Comparison of ENCODE assay signal across 25 mouse cellular contexts in genomic region chr11:87436326-87437232, GRCm38 (mm10). TPM values are rescaled to one million over a fixed set of nuclear protein-coding genes. Genes with fewer than 3 reads are reported as not detected.
DNase-seq lines count a peak whose midpoint lies in the region; ATAC-seq and TF ChIP-seq lines count a peak whose summit lies in the region.
"Had no signal": no experiment of that assay in that cellular context is flagged by ENCODE, and none has a peak within 500 bp of the region (broad histone marks: within the 10 kb centered on the region; RNA-seq: fewer than 3 reads in every experiment).

No protein-coding gene starts in this region.

- no peaks in the 10 kb centered on the region for H3K27me3 ChIP-seq in forebrain, postnatal 0 days (ENCODE audit: insufficient read depth, low read length)
- H3K27me3 ChIP-seq in forebrain, embryonic 13.5 days: 0 out of 2 replicates have a peak, but pooled peaks cover 3% of the 10 kb centered on the region
- H3K27me3 ChIP-seq in kidney, postnatal 0 days (ENCODE audit: insufficient read depth, low read length): no peaks in the 10 kb centered on the region
- no peaks in the 10 kb centered on the region for H3K27me3 ChIP-seq in lung, postnatal 0 days (replicated peaks; ENCODE audit: insufficient read depth, low read length)
- H3K27me3 ChIP-seq in intestine, postnatal 0 days (replicated peaks; ENCODE audit: control insufficient read depth, insufficient read depth, low read length): no peaks in the 10 kb centered on the region
- H3K27me3 ChIP-seq: hindbrain, embryonic 12.5 days; lung, embryonic 15.5 days; neural tube, embryonic 15.5 days had no signal

- H3K27ac ChIP-seq in forebrain, postnatal 0 days (ENCODE audit: low read depth, low read length): no peak overlapping the region
- no peak overlapping the region for H3K27ac ChIP-seq in forebrain, embryonic 13.5 days
- no peak overlapping the region for H3K27ac ChIP-seq in kidney, postnatal 0 days
- no peak overlapping the region for H3K27ac ChIP-seq in lung, postnatal 0 days (ENCODE audit: low read length)
- no peak overlapping the region for H3K27ac ChIP-seq in intestine, postnatal 0 days (ENCODE audit: low read depth, low read length)
- H3K27ac ChIP-seq: hindbrain, embryonic 12.5 days; lung, embryonic 15.5 days; midbrain, embryonic 12.5 days; neural tube, embryonic 15.5 days had no signal

- no peak overlapping the region for H3K4me2 ChIP-seq in forebrain, postnatal 0 days (ENCODE audit: low read depth)
- H3K4me2 ChIP-seq in forebrain, embryonic 13.5 days: no peak overlapping the region
- no peak overlapping the region for H3K4me2 ChIP-seq in kidney, postnatal 0 days (ENCODE audit: low read length)
- H3K4me2 ChIP-seq in lung, postnatal 0 days (replicated peaks; ENCODE audit: low read depth, low read length): no peak overlapping the region
- peak overlapping the region; percentile 6; the same call in 1 of the 2 replicates for H3K4me2 ChIP-seq in intestine, postnatal 0 days (replicated peaks; ENCODE audit: low read depth)
- H3K4me2 ChIP-seq: hindbrain, embryonic 12.5 days; lung, embryonic 15.5 days; midbrain, embryonic 12.5 days; neural tube, embryonic 15.5 days had no signal

- no peaks in the 10 kb centered on the region for H3K9me3 ChIP-seq in forebrain, postnatal 0 days (ENCODE audit: low read length)
- H3K9me3 ChIP-seq in forebrain, embryonic 13.5 days (replicated peaks): no peaks in the 10 kb centered on the region
- no peaks in the 10 kb centered on the region for H3K9me3 ChIP-seq in kidney, postnatal 0 days (replicated peaks; ENCODE audit: low read length)
- no peaks in the 10 kb centered on the region for H3K9me3 ChIP-seq in lung, postnatal 0 days (ENCODE audit: low read length)
- no peaks in the 10 kb centered on the region for H3K9me3 ChIP-seq in intestine, postnatal 0 days (ENCODE audit: control insufficient read depth)
- H3K9me3 ChIP-seq: hindbrain, embryonic 12.5 days; lung, embryonic 15.5 days; midbrain, embryonic 12.5 days; neural tube, embryonic 15.5 days had no signal

- H3K4me1 ChIP-seq in forebrain, postnatal 0 days (ENCODE audit: insufficient read depth): no peaks in the 10 kb centered on the region
- 0 out of 2 replicates have a peak, but pooled peaks cover 2% of the 10 kb centered on the region for H3K4me1 ChIP-seq in forebrain, embryonic 13.5 days
- H3K4me1 ChIP-seq in kidney, postnatal 0 days (replicated peaks; ENCODE audit: insufficient read depth, low read length): no peaks in the 10 kb centered on the region
- no peaks in the 10 kb centered on the region for H3K4me1 ChIP-seq in lung, postnatal 0 days (ENCODE audit: insufficient read depth, low read depth, low read length)
- H3K4me1 ChIP-seq in intestine, postnatal 0 days (replicated peaks; ENCODE audit: control insufficient read depth, insufficient read depth, low read length): no peaks in the 10 kb centered on the region
- H3K4me1 ChIP-seq: lung, embryonic 15.5 days; midbrain, embryonic 12.5 days; neural tube, embryonic 15.5 days had no signal

- no peak for TF ChIP-seq EP300 in lung, postnatal 0 days (IDR thresholded peaks at IDR 0.05)

- WGBS in forebrain, postnatal 0 days: 67% methylated on average over 5 of the region's 5 CpGs
- WGBS in forebrain, embryonic 13.5 days: 74% methylated on average over 5 of the region's 5 CpGs
- WGBS in kidney, postnatal 0 days: 43% methylated on average over 5 of the region's 5 CpGs
- WGBS in lung, postnatal 0 days: 26% methylated on average over 5 of the region's 5 CpGs
- 31% methylated on average over 5 of the region's 5 CpGs for WGBS in intestine, postnatal 0 days

- no peak overlapping the region for H3K9ac ChIP-seq in forebrain, postnatal 0 days
- H3K9ac ChIP-seq in forebrain, embryonic 13.5 days: no peak overlapping the region
- H3K9ac ChIP-seq in kidney, postnatal 0 days (ENCODE audit: low read depth, low read length): no peak overlapping the region
- no peak overlapping the region for H3K9ac ChIP-seq in lung, postnatal 0 days (replicated peaks; ENCODE audit: low read depth)
- no peak overlapping the region for H3K9ac ChIP-seq in intestine, postnatal 0 days (ENCODE audit: low read depth, low read length)
- H3K9ac ChIP-seq: hindbrain, embryonic 12.5 days; lung, embryonic 15.5 days; midbrain, embryonic 12.5 days; neural tube, embryonic 15.5 days had no signal

- peak; percentile 39; the same call in 1 of the 2 replicates for TF ChIP-seq CTCF in forebrain, postnatal 0 days (IDR thresholded peaks at IDR 0.05; ENCODE audit: low read depth)
- TF ChIP-seq CTCF in kidney, postnatal 0 days (IDR thresholded peaks at IDR 0.05; ENCODE audit: low read depth): peak; percentile 24; the same call in 1 of the 2 replicates
- peak; percentile 16 for TF ChIP-seq CTCF in lung, postnatal 0 days (IDR thresholded peaks at IDR 0.05)
- peak; percentile 34 for TF ChIP-seq CTCF in intestine, postnatal 0 days (IDR thresholded peaks at IDR 0.05; ENCODE audit: low read depth)

- ATAC-seq in forebrain, postnatal 0 days: no peak
- ATAC-seq in forebrain, embryonic 13.5 days: no peak
- ATAC-seq in kidney, postnatal 0 days (replicated peaks; ENCODE audit: low FRiP score, low read depth): no peak
- ATAC-seq in lung, postnatal 0 days: no peak
- ATAC-seq in intestine, postnatal 0 days: peak; percentile 25; the same call in 1 of the 2 replicates
- ATAC-seq: forebrain, embryonic 14.5 days had no signal

- no peak overlapping the region for H3K4me3 ChIP-seq in forebrain, postnatal 0 days (ENCODE audit: low read depth, low read length)
- no peak overlapping the region for H3K4me3 ChIP-seq in forebrain, embryonic 13.5 days
- H3K4me3 ChIP-seq in kidney, postnatal 0 days (replicated peaks; ENCODE audit: low read depth, low read length): no peak overlapping the region
- H3K4me3 ChIP-seq in lung, postnatal 0 days (ENCODE audit: low read depth, low read length): no peak overlapping the region
- H3K4me3 ChIP-seq in intestine, postnatal 0 days (ENCODE audit: low read depth, low read length): no peak overlapping the region
- H3K4me3 ChIP-seq: hindbrain, embryonic 12.5 days; lung, embryonic 15.5 days; midbrain, embryonic 12.5 days; neural tube, embryonic 15.5 days had no signal

- no peak for DNase-seq in forebrain, postnatal 0 days
- DNase-seq in kidney, postnatal 0 days (ENCODE audit: low spot score): no peak
- DNase-seq in kidney, adult 11 months: no peak
- DNase-seq in lung, postnatal 0 days (ENCODE audit: low spot score): no peak
- no peak for DNase-seq in lung, adult 18-20 months
- DNase-seq in thymus, adult 18-20 months: no peak
- DNase-seq: cerebellum, adult 11 months; cerebellum, adult 9-10 months; cerebellum, postnatal 36 days; heart, postnatal 36 days; kidney, adult 8-10 months; kidney, postnatal 10 days; lung, postnatal 36 days; retina, postnatal 1 day; right cerebral cortex, postnatal 14 days; thymus, postnatal 25 days had no signal

- H3K36me3 ChIP-seq in forebrain, postnatal 0 days (ENCODE audit: insufficient read depth): no peaks in the 10 kb centered on the region
- no peaks in the 10 kb centered on the region for H3K36me3 ChIP-seq in forebrain, embryonic 13.5 days (ENCODE audit: poor library complexity, severe bottlenecking)
- H3K36me3 ChIP-seq in kidney, postnatal 0 days (ENCODE audit: insufficient read depth, low read length): no peaks in the 10 kb centered on the region
- no peaks in the 10 kb centered on the region for H3K36me3 ChIP-seq in lung, postnatal 0 days (ENCODE audit: insufficient read depth, low read length)
- H3K36me3 ChIP-seq in intestine, postnatal 0 days (ENCODE audit: control insufficient read depth, insufficient read depth): no peaks in the 10 kb centered on the region
- H3K36me3 ChIP-seq: hindbrain, embryonic 12.5 days; lung, embryonic 15.5 days; midbrain, embryonic 12.5 days; neural tube, embryonic 15.5 days had no signal

RNA-seq across cellular contexts. Expression of gene Tex14, which starts 31.7 kb away (rescaled TPM):
- total RNA-seq in forebrain, postnatal 0 days (2014; rRNA removed): 0.23 and 0.81 TPM in 2 replicates
- polyA plus RNA-seq in forebrain, postnatal 0 days (2015; fragmentation: Nextera tagmentation; extraction: Ambion mirVana): 0.03 and 0.23 TPM in 2 replicates
- 0.10 and 0.43 TPM in 2 replicates for polyA plus RNA-seq in forebrain, embryonic 13.5 days (2015; fragmentation: Nextera tagmentation; extraction: Ambion mirVana)
- 0.55 and 0.57 TPM in 2 replicates for polyA plus RNA-seq in kidney, postnatal 0 days (2015; fragmentation: Nextera tagmentation; extraction: Ambion mirVana)
- 1.1 and 2.7 TPM in 2 replicates for polyA plus RNA-seq in lung, postnatal 0 days (2015; fragmentation: Nextera tagmentation; extraction: Ambion mirVana)
- 1.3 and 1.8 TPM in 2 replicates for polyA plus RNA-seq in intestine, postnatal 0 days (2015; fragmentation: Nextera tagmentation; extraction: Ambion mirVana)
- total RNA-seq: gastrocnemius, adult 8-10 months had no signal
- polyA plus RNA-seq: stomach, embryonic 14.5 days had no signal

RNA-seq across cellular contexts. Expression of gene Rad51c, which starts 31.8 kb away (rescaled TPM):
- total RNA-seq in forebrain, postnatal 0 days (2014; rRNA removed): 1.9 and 4.0 TPM in 2 replicates
- polyA plus RNA-seq in forebrain, postnatal 0 days (2015; fragmentation: Nextera tagmentation; extraction: Ambion mirVana): 1.9 and 2.6 TPM in 2 replicates
- 10.7 and 11.2 TPM in 2 replicates for polyA plus RNA-seq in forebrain, embryonic 13.5 days (2015; fragmentation: Nextera tagmentation; extraction: Ambion mirVana)
- polyA plus RNA-seq in kidney, postnatal 0 days (2015; fragmentation: Nextera tagmentation; extraction: Ambion mirVana): 3.5 and 4.7 TPM in 2 replicates
- 1.2 and 1.7 TPM in 2 replicates for polyA plus RNA-seq in lung, postnatal 0 days (2015; fragmentation: Nextera tagmentation; extraction: Ambion mirVana)
- 1.9 and 2.0 TPM in 2 replicates for polyA plus RNA-seq in intestine, postnatal 0 days (2015; fragmentation: Nextera tagmentation; extraction: Ambion mirVana)
